Mouse (Mus musculus) liver, postnatal 0 days (tissue): ENCODE measurements around the gene Zfp87. TPM values are rescaled to one million over a fixed set of nuclear protein-coding genes. Genes with fewer than 3 reads are reported as not detected.

Source experiments
- ATAC-seq: fragments of 200-750 bp; cut with Nextera tagmentation; 2 replicates; pipeline ENCODE4 v1.8.0; 2017; ENCODE audit warnings: mild to moderate bottlenecking, moderate library complexity
- DNase-seq: peaks from one replicate; pipeline ENCODE4 v3.0.0-alpha.2; 2016
- H3K27ac ChIP-seq: fragments of 300-500 bp; sonication (generic); 2 replicates; pipeline ENCODE4 v1.5.1; 2014; ENCODE audit warnings: antibody characterized with exemption, moderate library complexity, mild to moderate bottlenecking, low read depth
- H3K27me3 ChIP-seq: fragments of 300-500 bp; sonication (generic); 2 replicates; pipeline ENCODE4 v1.6.1; 2014; ENCODE audit warnings: low read length, control low read depth, mixed read lengths; ENCODE audit not compliant: insufficient read depth
- H3K36me3 ChIP-seq: fragments of 300-500 bp; sonication (generic); replicated peaks from 2 replicates; pipeline ENCODE4 v1.6.1; 2014; ENCODE audit warnings: mild to moderate bottlenecking, control low read depth, low read length, moderate library complexity, mixed read lengths; ENCODE audit not compliant: insufficient read depth
- H3K4me1 ChIP-seq: fragments of 300-500 bp; sonication (generic); 2 replicates; pipeline ENCODE4 v1.6.1; 2014; ENCODE audit warnings: antibody characterized with exemption, mild to moderate bottlenecking, control low read depth; ENCODE audit not compliant: insufficient read depth
- H3K4me2 ChIP-seq: fragments of 300-500 bp; sonication (generic); 2 replicates; pipeline ENCODE4 v1.6.1; 2014; ENCODE audit warnings: low read depth, mild to moderate bottlenecking, low read length, moderate library complexity, mixed read lengths
- H3K4me3 ChIP-seq: fragments of 300-500 bp; sonication (generic); 2 replicates; pipeline ENCODE4 v1.5.1; 2014; ENCODE audit warnings: low read depth, low read length
- H3K9ac ChIP-seq: fragments of 300-500 bp; sonication (generic); replicated peaks from 2 replicates; pipeline ENCODE4 v1.6.1; 2014; ENCODE audit warnings: mild to moderate bottlenecking, moderate library complexity
- H3K9me3 ChIP-seq: fragments of 300-500 bp; sonication (generic); 2 replicates; pipeline ENCODE4 v1.6.1; 2016; ENCODE audit warnings: mild to moderate bottlenecking, control low read depth, low read length, mixed read lengths
- CTCF ChIP-seq: sonication (generic); IDR thresholded peaks from 2 replicates; pipeline ENCODE4 v1.5.1; 2016; ENCODE audit warnings: antibody characterized with exemption, low read depth
- EP300 ChIP-seq: IDR thresholded peaks from 2 replicates; pipeline ENCODE4 v1.6.1; 2016; ENCODE audit warnings: antibody characterized with exemption, low read depth, mild to moderate bottlenecking
- WGBS: fragments of 180-500 bp; shearing (Covaris S2); extraction: QIAGEN DNeasy Blood & Tissue Kit; methylation state at CpG from one replicate; pipeline ENCODE4 v1.1.7; 2014; ENCODE audit not compliant: insufficient replicate concordance; 5-methylcytosine and 5-hydroxymethylcytosine counted together
- polyA plus RNA-seq: library from polyadenylated mRNA; unstranded; fragments of >200 nt; fragmentation: Nextera tagmentation; extraction: Ambion mirVana; gene quantifications from 2 replicates; pipeline ENCODE4 v1.2.1, GENCODE M21; 2015

The Zfp87 gene
- 11.3 and 11.5 TPM in 2 replicates for polyA plus RNA-seq

- peaks cover 13% of the 10 kb centered on the region for H3K4me1 ChIP-seq
- TF ChIP-seq CTCF (peak; percentile 21; the same call in 1 of the 2 replicates), EP300 (no peak)
- ATAC-seq (peak; percentile 99), DNase-seq (peak; percentile 93)
- H3K9ac ChIP-seq = peak within 1 kb of the TSS; percentile 85
- H3K27ac ChIP-seq = peak within 1 kb of the TSS; percentile 72
- no peaks in the 10 kb centered on the region for H3K9me3 ChIP-seq
- H3K4me2 ChIP-seq = peak within 1 kb of the TSS; percentile 97
- peak within 1 kb of the TSS; percentile 98 for H3K4me3 ChIP-seq
- no peaks in the 10 kb centered on the region for H3K27me3 ChIP-seq
- no peaks in the 10 kb centered on the region for H3K36me3 ChIP-seq
- under 1% methylated on average over 27 of the region's 27 CpGs for WGBS
These were observed at the start of gene Zfp87, which contains the start of gene Gm26965 for GRCm38 (mm10) chr13:67525753-67526410. Gene Zfp87, minus strand, starts transcription at chr13:67526177. Gene Gm26965, minus strand, starts transcription at chr13:67526151.

DNA sequence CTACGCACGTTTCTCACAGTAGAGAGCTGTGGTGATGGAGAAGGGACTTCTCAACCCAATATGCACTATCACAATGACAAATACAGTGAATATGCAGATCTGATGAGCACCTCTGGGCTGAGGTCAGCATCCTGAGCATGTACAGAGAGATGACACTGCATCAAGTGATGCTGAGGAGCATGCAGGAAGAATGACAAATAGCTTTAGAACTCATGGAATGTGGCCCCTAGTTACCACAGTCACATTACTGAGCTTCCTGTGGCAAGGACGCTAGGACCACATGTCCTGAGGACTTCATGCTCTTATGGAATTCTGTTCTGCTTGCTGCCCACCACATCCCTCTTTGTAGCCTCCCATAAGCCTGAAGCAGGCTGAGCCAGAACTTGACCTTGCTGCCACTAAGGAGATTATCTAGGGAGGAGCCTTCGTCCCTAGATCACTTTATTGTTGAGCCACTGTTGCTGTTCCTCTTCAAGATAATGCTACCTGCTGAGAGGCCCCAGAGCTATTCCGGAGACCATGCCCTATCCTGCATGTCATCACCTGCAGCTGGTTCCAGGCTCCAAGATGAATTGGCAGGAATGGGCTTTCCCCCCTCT, 46.7 kb upstream of the Zfp87 start:
- no peak overlapping the region for H3K9ac ChIP-seq
- H3K4me2 ChIP-seq = no peak overlapping the region
- ATAC-seq (no peak), DNase-seq (no peak)
- 68% methylated on average over 5 of the region's 5 CpGs for WGBS
- no peaks in the 10 kb centered on the region for H3K4me1 ChIP-seq
- H3K36me3 ChIP-seq = no peaks in the 10 kb centered on the region
- no peaks in the 10 kb centered on the region for H3K9me3 ChIP-seq
- no peak for TF ChIP-seq EP300
- no peak for TF ChIP-seq CTCF
- H3K27ac ChIP-seq = no peak overlapping the region
- no peak overlapping the region for H3K4me3 ChIP-seq
- H3K27me3 ChIP-seq = no peaks in the 10 kb centered on the region

DNA sequence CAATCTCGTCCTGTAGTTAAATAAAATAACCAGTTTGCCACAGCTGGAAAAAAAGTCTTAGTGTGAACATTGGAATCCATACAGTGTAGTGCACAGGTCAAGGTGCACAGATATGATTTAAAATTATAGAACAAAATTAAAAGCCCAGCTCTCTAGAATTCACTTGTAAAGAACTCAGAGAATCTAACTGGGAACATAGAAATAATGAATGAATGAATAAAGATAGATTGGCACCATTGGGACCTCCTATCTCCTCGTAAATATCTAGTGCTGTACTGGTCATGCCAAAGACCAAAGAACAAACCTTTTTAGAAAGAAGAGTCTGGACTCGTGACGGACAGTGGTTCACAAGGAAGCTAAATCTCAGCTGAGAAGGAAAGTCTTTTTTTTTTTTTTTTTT, 27.8 kb upstream of the Zfp87 start, which contains the start of gene Zfp748:
Gene Zfp748 (minus strand): TSS at position 101 of the 400 bp plus-strand sequence.
- H3K9me3 ChIP-seq = no peaks in the 10 kb centered on the region
- H3K4me1 ChIP-seq = peaks cover 14% of the 10 kb centered on the region
- H3K27me3 ChIP-seq = no peaks in the 10 kb centered on the region
- H3K27ac ChIP-seq = peak within 1 kb of the TSS; percentile 79
- no peak for ATAC-seq
- peak within 1 kb of the TSS; percentile 74 for H3K4me3 ChIP-seq
- WGBS = 71% methylated on average over 4 of the region's 4 CpGs
- H3K36me3 ChIP-seq = no peaks in the 10 kb centered on the region
- DNase-seq = no peak
- peak within 1 kb of the TSS; percentile 80 for H3K9ac ChIP-seq
- TF ChIP-seq CTCF = no peak
- no peak for TF ChIP-seq EP300
- H3K4me2 ChIP-seq = peak within 1 kb of the TSS; percentile 73

DNA sequence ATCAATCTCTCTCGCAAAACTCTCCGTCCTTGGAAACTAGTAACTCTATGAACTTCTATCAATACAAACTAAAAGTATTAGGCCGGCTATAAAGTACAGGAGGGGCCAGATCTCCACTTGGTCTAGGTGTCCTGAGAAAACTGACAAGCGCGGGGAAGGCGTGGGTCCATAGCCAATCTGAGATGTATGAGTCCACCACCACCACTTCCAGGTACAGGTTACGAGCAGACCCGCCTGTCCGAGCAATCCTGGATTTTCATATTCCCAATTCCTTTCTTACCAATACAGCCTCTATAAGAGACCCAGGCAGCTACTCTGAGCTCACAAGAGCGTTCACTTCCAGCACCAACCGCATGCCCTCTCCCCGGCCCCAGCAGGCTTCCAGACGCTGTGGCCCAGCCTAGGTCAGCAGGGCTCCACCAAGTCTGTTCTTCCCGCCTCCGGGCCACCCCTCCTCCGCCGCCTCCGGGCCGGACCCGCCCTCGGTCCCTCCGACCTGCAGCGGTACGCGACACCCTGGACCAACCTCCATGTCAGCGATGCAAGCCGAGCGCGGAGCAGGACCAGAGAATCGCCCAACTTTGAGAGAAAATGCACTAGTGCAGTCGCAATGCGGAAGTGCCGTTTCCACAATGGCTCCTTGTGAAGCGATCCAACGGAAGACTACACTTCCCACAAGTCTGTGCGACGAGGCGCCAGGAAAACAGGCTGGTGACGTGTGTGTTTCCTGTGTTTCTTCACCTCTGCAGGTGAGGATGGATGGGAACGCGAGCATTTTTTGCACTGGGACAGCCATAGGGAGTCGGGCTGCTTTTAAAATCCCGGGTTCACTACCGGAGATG, 26.7 kb upstream of the Zfp87 start:
- ATAC-seq = peak; percentile 98
- TF ChIP-seq EP300 (no peak), CTCF (no peak)
- DNase-seq = peak; percentile 86
- no peaks in the 10 kb centered on the region; the same call in 1 of the 2 replicates for H3K36me3 ChIP-seq
- peak overlapping the region; percentile 79 for H3K27ac ChIP-seq
- no peaks in the 10 kb centered on the region for H3K27me3 ChIP-seq
- peak overlapping the region; percentile 73 for H3K4me2 ChIP-seq
- under 1% methylated on average over 44 of the region's 44 CpGs for WGBS
- H3K9me3 ChIP-seq = no peaks in the 10 kb centered on the region
- H3K4me3 ChIP-seq = peak overlapping the region; percentile 74
- H3K4me1 ChIP-seq = peaks cover 14% of the 10 kb centered on the region
- H3K9ac ChIP-seq = peak overlapping the region; percentile 80

DNA sequence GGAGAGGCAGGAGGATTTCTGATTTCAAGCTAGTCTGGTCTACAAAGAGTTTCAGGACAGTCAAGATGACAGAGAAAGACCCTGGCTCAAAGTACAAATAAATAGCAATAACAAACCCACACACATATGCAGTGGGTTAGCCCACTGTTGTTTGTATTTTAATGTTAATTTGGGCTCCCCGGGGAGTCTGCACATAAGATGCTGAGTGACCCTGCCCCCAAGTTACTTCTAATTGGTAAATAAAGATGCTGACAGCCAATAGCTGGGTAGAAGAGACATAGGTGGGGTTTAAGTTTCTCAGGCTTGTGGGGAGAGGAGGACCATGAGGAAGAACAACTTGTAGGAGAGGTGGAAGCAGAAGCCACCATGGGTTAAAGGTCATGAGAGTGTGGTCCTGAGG, 20.0 kb upstream of the Zfp87 start:
- Histone ChIP-seq H3K36me3 (peaks cover 28% of the 10 kb centered on the region), H3K4me3 (no peak overlapping the region), H3K27ac (no peak overlapping the region), H3K4me2 (no peak overlapping the region), H3K4me1 (peaks cover 4% of the 10 kb centered on the region), H3K9me3 (no peaks in the 10 kb centered on the region), H3K27me3 (no peaks in the 10 kb centered on the region), H3K9ac (no peak overlapping the region)
- DNase-seq = no peak
- 83% methylated on average over 1 of the region's 1 CpGs for WGBS
- ATAC-seq = no peak
- no peak for TF ChIP-seq CTCF
- TF ChIP-seq EP300 = no peak
